Mouse (Mus musculus) forebrain, embryonic 15.5 days (tissue): ENCODE measurements around the gene Tmem273. TPM values are rescaled to one million over a fixed set of nuclear protein-coding genes. Genes with fewer than 3 reads are reported as not detected.

Source experiments
- ATAC-seq: fragments of 200-750 bp; cut with Nextera tagmentation; replicated peaks from 2 replicates; pipeline ENCODE4 v1.8.0; 2017; ENCODE audit warnings: mild to moderate bottlenecking, moderate TSS enrichment, moderate library complexity
- H3K27ac ChIP-seq: fragments of 300-500 bp; sonication (generic); replicated peaks from 2 replicates; pipeline ENCODE4 v1.5.1; 2015; ENCODE audit warnings: mild to moderate bottlenecking, inconsistent platforms
- H3K27me3 ChIP-seq: fragments of 300-500 bp; sonication (generic); 2 replicates; pipeline ENCODE4 v1.6.1; 2015; ENCODE audit warnings: inconsistent platforms
- H3K36me3 ChIP-seq: fragments of 300-500 bp; sonication (generic); 2 replicates; pipeline ENCODE4 v1.6.1; 2015; ENCODE audit warnings: mild to moderate bottlenecking, inconsistent platforms
- H3K4me1 ChIP-seq: fragments of 300-500 bp; sonication (generic); 2 replicates; pipeline ENCODE4 v1.6.1; 2015; ENCODE audit warnings: inconsistent platforms
- H3K4me2 ChIP-seq: fragments of 300-500 bp; sonication (generic); replicated peaks from 2 replicates; pipeline ENCODE4 v1.6.1; 2015; ENCODE audit warnings: mild to moderate bottlenecking, inconsistent platforms
- H3K4me3 ChIP-seq: fragments of 300-500 bp; sonication (generic); 2 replicates; pipeline ENCODE4 v1.5.1; 2015; ENCODE audit warnings: mild to moderate bottlenecking, inconsistent platforms
- H3K9ac ChIP-seq: fragments of 300-500 bp; sonication (generic); replicated peaks from 2 replicates; pipeline ENCODE4 v1.6.1; 2015; ENCODE audit warnings: mild to moderate bottlenecking, inconsistent platforms
- H3K9me3 ChIP-seq: fragments of 300-500 bp; sonication (generic); 2 replicates; pipeline ENCODE4 v1.6.1; 2016; ENCODE audit warnings: inconsistent platforms
- WGBS: fragments of 180-500 bp; shearing (Covaris S2); methylation state at CpG from one replicate; pipeline ENCODE4 v1.1.7; 2015; ENCODE audit warnings: mixed read lengths; 5-methylcytosine and 5-hydroxymethylcytosine counted together
- polyA plus RNA-seq: library from polyadenylated mRNA; unstranded; fragments of >200 nt; fragmentation: Nextera tagmentation; extraction: Ambion mirVana; gene quantifications from 2 replicates; pipeline ENCODE4 v1.2.1, GENCODE M21; 2015

The Tmem273 gene
- polyA plus RNA-seq, 1 experiment from 2014 or later = 0.56 TPM

DNA sequence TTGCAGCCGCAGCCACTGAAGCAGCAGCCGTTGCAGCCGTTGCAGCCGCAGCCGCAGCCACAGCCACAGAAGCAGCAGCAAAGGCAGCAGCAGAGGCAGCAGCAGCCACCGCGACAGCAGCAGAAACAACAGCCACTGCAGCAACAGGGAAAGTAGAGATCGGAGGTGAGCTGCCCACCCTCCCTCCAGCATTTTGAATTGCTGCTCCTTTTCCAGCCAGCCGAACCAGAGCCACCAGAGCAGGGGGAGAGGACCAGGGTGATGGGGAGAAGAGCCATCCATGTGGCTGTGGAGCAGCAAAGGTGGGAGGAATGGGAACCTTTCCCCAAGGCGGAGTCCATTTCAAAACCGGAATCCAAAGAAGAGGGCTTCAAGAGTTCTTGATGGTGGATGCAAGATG is 50.4 kb downstream of the Tmem273 start:
- no peaks in the 10 kb centered on the region for H3K4me1 ChIP-seq
- no peak overlapping the region for H3K4me3 ChIP-seq
- ATAC-seq = no peak
- no peaks in the 10 kb centered on the region for H3K36me3 ChIP-seq
- whole genome bisulfite sequencing = 93% methylated on average over 11 of the region's 11 CpGs
- no peaks in the 10 kb centered on the region for H3K27me3 ChIP-seq
- H3K9me3 ChIP-seq = no peaks in the 10 kb centered on the region
- H3K27ac ChIP-seq = no peak overlapping the region
- no peak overlapping the region for H3K9ac ChIP-seq
- no peak overlapping the region for H3K4me2 ChIP-seq

DNA sequence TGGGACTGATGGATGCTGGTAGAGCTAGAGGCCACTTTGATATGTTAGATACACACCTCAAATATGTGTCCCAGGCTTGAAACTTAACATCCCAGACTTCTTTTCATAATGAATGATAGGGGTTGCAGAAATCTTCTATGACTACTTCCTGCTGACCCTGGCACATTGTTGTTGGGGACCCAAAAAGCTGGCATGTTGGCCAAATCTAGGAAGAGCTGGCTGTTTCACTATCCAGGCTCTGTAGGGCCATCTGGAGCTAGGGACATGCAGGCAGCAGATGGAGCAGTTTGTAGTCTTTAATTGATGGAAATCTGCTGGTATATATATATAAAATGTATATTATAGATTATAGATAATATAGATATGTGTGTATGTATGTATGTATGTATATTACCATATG is 56.3 kb downstream of the Tmem273 start:
- no peak for ATAC-seq
- Histone ChIP-seq H3K4me3 (no peak overlapping the region), H3K4me1 (no peaks in the 10 kb centered on the region), H3K27ac (no peak overlapping the region), H3K4me2 (no peak overlapping the region), H3K27me3 (no peaks in the 10 kb centered on the region), H3K9ac (no peak overlapping the region), H3K36me3 (no peaks in the 10 kb centered on the region), H3K9me3 (no peaks in the 10 kb centered on the region)

DNA sequence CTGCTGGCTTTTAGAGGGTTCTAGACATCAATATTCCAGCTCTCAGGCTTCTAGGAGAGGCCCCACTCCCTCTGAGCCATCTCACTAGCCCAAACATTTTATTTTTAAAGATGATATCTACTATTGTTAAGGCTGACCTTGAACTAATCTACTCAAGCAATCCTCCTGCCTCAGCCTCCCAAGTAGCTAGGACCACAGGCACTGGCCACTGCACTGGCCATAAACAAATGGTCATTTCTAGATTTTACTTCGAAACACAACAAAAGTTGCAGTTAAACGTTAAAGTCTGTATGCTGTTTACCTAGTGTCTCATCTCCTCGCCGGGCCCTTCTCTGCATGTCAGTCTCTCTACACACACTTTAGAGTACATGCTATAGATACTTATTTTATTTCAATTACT is 68.3 kb downstream of the Tmem273 start:
- Histone ChIP-seq H3K9me3 (no peaks in the 10 kb centered on the region), H3K27me3 (no peaks in the 10 kb centered on the region; the same call in 1 of the 2 replicates), H3K9ac (no peak overlapping the region), H3K4me2 (no peak overlapping the region), H3K27ac (no peak overlapping the region), H3K36me3 (no peaks in the 10 kb centered on the region), H3K4me3 (no peak overlapping the region), H3K4me1 (peaks cover 8% of the 10 kb centered on the region)
- WGBS = 93% methylated on average over 4 of the region's 4 CpGs
- no peak for ATAC-seq

DNA sequence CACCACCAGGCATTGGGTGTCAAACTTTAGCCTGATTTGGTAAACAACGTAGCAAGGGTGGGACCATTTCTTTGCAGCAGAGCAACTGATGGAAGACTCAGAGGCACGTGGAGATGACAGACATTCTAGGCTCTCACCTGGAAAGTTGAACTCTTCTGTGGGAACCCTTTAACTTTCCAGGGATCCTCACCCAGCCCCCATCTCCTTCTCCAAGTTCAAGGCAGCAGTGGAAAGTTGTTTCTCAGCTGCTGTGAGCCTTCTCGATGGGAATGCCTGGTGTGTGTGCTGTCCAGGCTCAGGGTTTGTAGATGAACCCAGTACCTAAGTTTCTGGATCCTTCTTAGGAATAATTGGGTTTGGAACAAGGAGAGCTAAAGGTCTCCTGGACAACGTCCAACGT is 70.5 kb downstream of the Tmem273 start:
- H3K9ac ChIP-seq = no peak overlapping the region

DNA sequence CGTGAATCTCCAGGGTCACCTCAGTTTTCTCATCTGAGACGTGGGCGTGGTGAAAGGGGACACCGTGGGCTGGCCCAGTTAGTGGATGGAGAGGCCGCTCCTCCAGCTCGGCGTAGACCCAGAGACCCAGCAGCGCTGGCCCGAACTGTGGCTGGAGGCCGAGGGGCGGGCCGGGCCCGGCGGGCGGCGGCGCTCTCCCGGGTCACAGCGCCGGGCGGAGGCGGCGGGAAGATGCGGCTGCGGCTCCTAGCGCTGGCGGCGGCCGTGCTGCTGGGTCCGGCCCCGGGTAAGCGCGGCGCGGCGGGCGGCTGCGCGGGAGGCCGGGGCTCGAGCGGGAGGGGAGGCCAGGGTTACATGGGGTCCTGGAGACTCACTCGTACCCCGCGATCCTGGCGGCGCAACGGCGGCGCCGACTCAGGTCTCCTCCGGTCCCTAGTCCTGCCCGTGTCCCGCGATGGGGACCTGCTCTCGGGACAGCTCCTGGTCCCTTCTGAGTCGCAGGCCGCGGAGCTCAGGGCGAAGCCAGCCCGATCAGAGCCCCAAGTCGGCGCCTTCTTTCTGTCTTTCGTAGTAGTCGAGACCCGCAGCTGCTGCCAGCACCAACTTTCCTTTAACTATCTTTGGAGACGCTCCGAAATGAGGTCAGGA is 71.0 kb downstream of the Tmem273 start, which contains the start of gene Vstm4:
Vstm4 (plus strand) TSS at position 76 of the 648 bp plus-strand sequence.
- peak; percentile 70 for ATAC-seq
- peaks cover 8% of the 10 kb centered on the region for H3K4me1 ChIP-seq
- peak within 1 kb of the TSS; percentile 74 for H3K9ac ChIP-seq
- peak within 1 kb of the TSS; percentile 55 for H3K4me3 ChIP-seq
- H3K4me2 ChIP-seq = peak within 1 kb of the TSS; percentile 96
- no peaks in the 10 kb centered on the region; the same call in 1 of the 2 replicates for H3K27me3 ChIP-seq
- WGBS = 1% methylated on average over 66 of the region's 68 CpGs
- H3K27ac ChIP-seq = no peak within 1 kb of the TSS
- H3K36me3 ChIP-seq = no peaks in the 10 kb centered on the region
- no peaks in the 10 kb centered on the region for H3K9me3 ChIP-seq

More for the DNA sequence above, 70.5 kb downstream of the Tmem273 start:
- peaks cover 8% of the 10 kb centered on the region for H3K4me1 ChIP-seq
- H3K36me3 ChIP-seq = no peaks in the 10 kb centered on the region
- H3K27me3 ChIP-seq = no peaks in the 10 kb centered on the region; the same call in 1 of the 2 replicates
- H3K4me2 ChIP-seq = peak overlapping the region; percentile 96
- 41% methylated on average over 5 of the region's 5 CpGs for WGBS
- ATAC-seq = no peak
- H3K4me3 ChIP-seq = peak overlapping the region; percentile 55
- no peaks in the 10 kb centered on the region for H3K9me3 ChIP-seq
- H3K27ac ChIP-seq = no peak overlapping the region

DNA sequence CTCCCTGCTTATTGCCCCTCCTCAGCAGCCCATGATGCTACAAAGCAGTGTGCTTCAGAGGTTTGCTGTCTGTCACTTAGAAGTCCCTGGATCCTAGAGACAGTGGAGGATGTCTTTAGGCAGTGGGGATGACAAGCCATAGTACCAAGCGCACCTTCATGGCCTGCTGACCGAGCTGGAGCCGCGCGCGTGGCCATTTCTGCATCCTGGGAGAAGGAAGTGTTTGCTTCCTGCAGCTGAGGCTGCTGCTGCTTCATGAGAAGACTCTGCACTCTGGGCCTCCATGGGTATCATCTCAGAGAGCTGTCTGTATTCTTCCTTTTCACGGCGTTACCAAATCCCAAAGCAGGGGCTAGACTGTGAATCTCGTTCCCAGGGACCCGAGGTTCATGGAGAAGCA is 72.6 kb downstream of the Tmem273 start:
- Histone ChIP-seq H3K4me1 (peaks cover 8% of the 10 kb centered on the region), H3K4me3 (no peak overlapping the region), H3K9me3 (no peaks in the 10 kb centered on the region), H3K27ac (no peak overlapping the region), H3K27me3 (no peaks in the 10 kb centered on the region; the same call in 1 of the 2 replicates), H3K4me2 (no peak overlapping the region), H3K36me3 (no peaks in the 10 kb centered on the region), H3K9ac (no peak overlapping the region)
- 93% methylated on average over 10 of the region's 10 CpGs for WGBS
- ATAC-seq = no peak

DNA sequence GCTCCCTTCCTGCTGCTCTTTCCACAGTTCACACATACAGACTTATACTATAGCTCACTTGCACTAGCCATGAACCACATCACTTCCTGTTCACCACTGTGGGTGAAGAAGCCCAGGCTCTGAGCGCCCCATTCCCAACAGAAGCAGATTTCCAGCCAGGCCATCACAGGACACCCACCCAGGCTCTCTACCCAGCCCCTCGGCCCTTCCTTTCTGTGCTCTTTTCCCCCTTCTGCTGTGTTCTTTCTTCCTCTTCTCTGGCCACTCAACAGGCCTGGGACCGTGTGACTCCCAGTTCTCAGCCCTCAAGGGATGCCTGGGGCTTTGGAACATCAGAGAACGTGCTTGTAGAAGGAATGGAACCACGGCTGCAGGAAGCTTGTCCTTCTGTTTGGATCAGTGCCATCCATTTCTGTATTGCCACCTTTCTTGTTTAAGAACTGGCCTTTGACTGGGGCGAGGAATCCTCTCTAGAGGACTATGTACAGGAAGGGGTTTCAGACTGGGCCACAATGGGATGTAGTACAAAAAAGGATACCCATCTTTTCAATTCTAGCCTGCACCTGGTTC is 73.3 kb downstream of the Tmem273 start:
- Histone ChIP-seq H3K9me3 (no peaks in the 10 kb centered on the region), H3K4me2 (no peak overlapping the region), H3K4me3 (no peak overlapping the region), H3K9ac (no peak overlapping the region), H3K4me1 (peaks cover 8% of the 10 kb centered on the region), H3K27ac (no peak overlapping the region), H3K27me3 (no peaks in the 10 kb centered on the region; the same call in 1 of the 2 replicates), H3K36me3 (no peaks in the 10 kb centered on the region)
- 77% methylated on average over 6 of the region's 6 CpGs for WGBS
- no peak for ATAC-seq

DNA sequence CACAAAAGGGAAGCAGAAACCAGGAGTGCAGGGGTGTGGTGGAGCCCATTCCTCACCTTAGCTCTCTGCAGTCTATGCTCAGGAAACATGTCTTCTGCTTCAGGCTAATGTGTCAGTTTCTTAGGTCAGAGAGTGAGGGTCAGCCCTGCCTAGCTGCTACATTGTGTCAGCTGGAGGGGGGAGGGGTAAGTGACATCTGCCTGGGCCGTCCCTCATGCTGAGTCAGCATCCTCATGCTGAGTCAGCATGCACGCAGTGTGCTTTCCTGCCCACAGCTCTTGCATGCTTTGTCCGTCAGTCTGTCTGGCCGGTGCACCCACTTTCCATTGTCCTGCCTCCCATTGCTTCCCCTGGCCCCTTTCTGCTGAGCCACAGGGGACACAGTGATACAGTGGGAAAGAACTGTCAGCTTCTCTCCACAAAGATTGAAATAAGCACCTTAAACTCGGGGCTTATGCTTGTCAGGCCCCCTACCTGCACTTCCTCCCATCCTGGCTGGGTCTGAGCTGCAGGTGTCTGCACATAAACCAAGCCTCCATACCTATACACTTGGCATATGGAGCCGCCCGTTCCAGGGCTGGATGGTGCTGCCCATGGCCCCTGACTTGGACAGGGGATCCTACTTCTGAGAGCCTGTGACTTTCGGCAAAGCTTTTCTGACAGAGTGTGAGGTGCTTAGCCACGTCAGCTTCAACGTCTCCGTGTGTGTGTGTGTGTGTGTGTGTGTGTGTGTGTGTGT is 74.2 kb downstream of the Tmem273 start:
- Histone ChIP-seq H3K4me1 (peaks cover 8% of the 10 kb centered on the region), H3K27me3 (no peaks in the 10 kb centered on the region; the same call in 1 of the 2 replicates), H3K27ac (no peak overlapping the region), H3K4me3 (no peak overlapping the region), H3K36me3 (no peaks in the 10 kb centered on the region), H3K9me3 (no peaks in the 10 kb centered on the region), H3K4me2 (no peak overlapping the region), H3K9ac (no peak overlapping the region)
- no peak for ATAC-seq
- 65% methylated on average over 11 of the region's 11 CpGs for WGBS

DNA sequence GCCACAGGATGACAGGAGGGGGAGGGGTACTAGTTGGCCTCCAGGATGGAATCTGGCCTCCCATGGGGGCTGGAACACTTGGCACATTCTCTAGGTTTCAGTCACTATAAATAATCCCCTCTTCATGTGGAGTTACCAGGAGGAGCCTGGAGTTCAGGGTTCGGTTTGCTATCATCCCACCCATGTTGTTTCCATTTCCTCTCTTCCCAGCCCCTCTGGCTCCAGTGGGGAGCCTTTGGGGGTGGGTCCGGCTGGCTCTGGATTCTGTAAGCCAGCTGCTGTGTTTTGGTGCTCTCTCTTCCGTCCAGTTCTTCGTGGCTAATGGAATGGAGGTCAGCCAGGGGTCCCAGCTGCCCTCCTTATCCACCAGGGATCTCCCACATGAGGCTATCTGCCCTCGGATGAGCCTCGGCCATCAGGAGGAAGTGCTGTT is 75.4 kb downstream of the Tmem273 start:
- Histone ChIP-seq H3K27ac (no peak overlapping the region), H3K4me1 (peaks cover 8% of the 10 kb centered on the region), H3K9me3 (no peaks in the 10 kb centered on the region), H3K9ac (no peak overlapping the region), H3K36me3 (no peaks in the 10 kb centered on the region), H3K4me3 (no peak overlapping the region), H3K27me3 (no peaks in the 10 kb centered on the region; the same call in 1 of the 2 replicates), H3K4me2 (no peak overlapping the region)
- WGBS = 44% methylated on average over 6 of the region's 6 CpGs
- ATAC-seq = no peak

DNA sequence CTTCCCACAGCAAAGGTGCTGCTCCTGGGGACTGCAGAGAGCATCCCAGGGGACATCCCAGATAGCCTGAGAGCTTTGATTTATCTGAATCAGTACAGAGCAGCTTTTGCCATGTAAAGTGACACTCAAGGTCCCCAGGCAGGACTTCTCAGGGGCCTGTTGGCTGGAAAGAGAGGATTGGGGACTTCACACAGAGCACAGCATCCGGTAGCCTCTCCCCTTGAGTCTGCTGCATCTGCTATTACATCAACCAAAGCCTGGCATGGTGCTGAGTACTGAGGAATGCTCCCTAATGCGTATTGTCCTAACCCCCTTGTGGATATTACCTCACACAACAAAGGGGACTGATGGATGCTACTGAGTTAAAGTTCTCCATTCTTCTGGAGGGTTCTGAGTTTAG is 75.9 kb downstream of the Tmem273 start:
- Histone ChIP-seq H3K27me3 (no peaks in the 10 kb centered on the region; the same call in 1 of the 2 replicates), H3K9me3 (no peaks in the 10 kb centered on the region), H3K9ac (no peak overlapping the region), H3K4me2 (no peak overlapping the region), H3K27ac (no peak overlapping the region), H3K4me3 (no peak overlapping the region), H3K4me1 (peaks cover 6% of the 10 kb centered on the region), H3K36me3 (no peaks in the 10 kb centered on the region)
- 43% methylated on average over 2 of the region's 2 CpGs for WGBS
- no peak for ATAC-seq

DNA sequence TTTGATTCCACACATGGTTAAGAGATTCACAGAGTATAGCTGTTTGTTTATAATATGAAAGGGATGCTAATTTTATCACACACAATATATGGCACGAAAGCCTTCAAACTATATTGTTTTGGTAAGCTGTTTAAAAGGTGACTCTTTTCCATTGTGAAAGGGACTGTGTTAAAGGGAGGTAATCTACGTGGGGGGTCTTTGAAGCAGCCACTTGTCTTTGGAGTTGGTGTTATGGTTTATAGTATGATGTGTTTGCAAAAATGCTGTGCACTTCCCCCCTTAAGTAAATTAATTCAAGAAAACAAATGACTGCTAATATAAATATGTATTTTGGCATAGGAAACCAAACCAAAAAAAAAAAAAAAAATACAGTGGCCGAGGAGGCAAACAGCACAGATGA is 79.6 kb downstream of the Tmem273 start:
- no peak for ATAC-seq

More for the DNA sequence above, 79.6 kb downstream of the Tmem273 start:
- Histone ChIP-seq H3K27me3 (no peaks in the 10 kb centered on the region), H3K4me1 (no peaks in the 10 kb centered on the region), H3K4me2 (no peak overlapping the region), H3K9ac (no peak overlapping the region), H3K4me3 (no peak overlapping the region), H3K36me3 (no peaks in the 10 kb centered on the region), H3K27ac (no peak overlapping the region), H3K9me3 (no peaks in the 10 kb centered on the region)
- WGBS = 81% methylated on average over 3 of the region's 3 CpGs
